Mouse (Mus musculus) heart, adult 8-10 months (tissue): ENCODE measurements around the gene Mapk6. TPM values are rescaled to one million over a fixed set of nuclear protein-coding genes. Genes with fewer than 3 reads are reported as not detected.

ENCODE experiments used
- DNase-seq: peaks from one replicate; pipeline ENCODE4 v3.0.0; 2022; ENCODE audit warnings: low spot score
- total RNA-seq, 4 experiments: library from RNA; stranded (reverse); gene quantifications; 2 replicates each; pipeline ENCODE4 v1.2.4; 2022

Mapk6 gene
- total RNA-seq, 4 experiments from 2014 or later: 21.8 to 25.3 (median 22.6) TPM

- DNase-seq: no peak
Observed at GRCm38 (mm10) chr9:75424358-75425150, 14.7 kb upstream of the Mapk6 start.

- DNase-seq: peak; percentile 58
Observed at GRCm38 (mm10) chr9:75423683-75424082, 13.9 kb upstream of the Mapk6 start.

- DNase-seq: no peak
Observed at GRCm38 (mm10) chr9:75422251-75422691, 12.5 kb upstream of the Mapk6 start.

- no peak for DNase-seq
Observed at GRCm38 (mm10) chr9:75414204-75414603, 4.4 kb upstream of the Mapk6 start.

- DNase-seq: no peak
Observed at GRCm38 (mm10) chr9:75413206-75413605, 3.4 kb upstream of the Mapk6 start.

- no peak for DNase-seq
Observed at GRCm38 (mm10) chr9:75411584-75411983, 1.8 kb upstream of the Mapk6 start.

- DNase-seq: no peak
Observed at GRCm38 (mm10) chr9:75410868-75411487, 1.2 kb upstream of the Mapk6 start.

GRCm38 (mm10) chr9:75409031-75409851, 564 bp downstream of the Mapk6 start:
- peak; percentile 76 for DNase-seq

- no peak for DNase-seq
Observed at GRCm38 (mm10) chr9:75408204-75408826, 1.5 kb downstream of the Mapk6 start.

GRCm38 (mm10) chr9:75407803-75408202, 2.0 kb downstream of the Mapk6 start:
- peak; percentile 45 for DNase-seq

- DNase-seq: no peak
Observed at GRCm38 (mm10) chr9:75406121-75406520, 3.7 kb downstream of the Mapk6 start.

- DNase-seq: no peak
Observed at GRCm38 (mm10) chr9:75403520-75403919, 6.3 kb downstream of the Mapk6 start.

GRCm38 (mm10) chr9:75401593-75402504, 8.0 kb downstream of the Mapk6 start:
- no peak for DNase-seq

- no peak for DNase-seq
Observed at GRCm38 (mm10) chr9:75400639-75401038, 9.2 kb downstream of the Mapk6 start.

- DNase-seq: no peak
Observed at GRCm38 (mm10) chr9:75399069-75399468, 10.7 kb downstream of the Mapk6 start.

GRCm38 (mm10) chr9:75395971-75396370, 13.8 kb downstream of the Mapk6 start:
- DNase-seq: no peak

- DNase-seq: no peak
Observed at GRCm38 (mm10) chr9:75393251-75393650, 16.6 kb downstream of the Mapk6 start.

- DNase-seq: no peak
Observed at GRCm38 (mm10) chr9:75385218-75385974, 24.4 kb downstream of the Mapk6 start.

- DNase-seq: no peak
Observed at GRCm38 (mm10) chr9:75384337-75384962, 25.4 kb downstream of the Mapk6 start.
